Mouse (Mus musculus) E14TG2a.4 (cell line): ENCODE data around the gene Rps6kb2.

Source experiments
- H3K27me3 ChIP-seq: 2 replicates; pipeline ENCODE4 v1.6.1; 2014; ENCODE audit warnings: low read length, control low read depth; ENCODE audit not compliant: insufficient read depth
- H3K36me3 ChIP-seq: 2 replicates; pipeline ENCODE4 v1.6.1; 2014; ENCODE audit warnings: low read length, control low read depth; ENCODE audit not compliant: insufficient read depth
- H3K4me1 ChIP-seq: replicated peaks from 2 replicates; pipeline ENCODE4 v1.6.1; 2014; ENCODE audit warnings: low read depth, low read length, control low read depth
- H3K4me3 ChIP-seq: replicated peaks from 2 replicates; pipeline ENCODE4 v1.5.1; 2014; ENCODE audit warnings: mild to moderate bottlenecking, low read length
- H3K9me3 ChIP-seq: 2 replicates; pipeline ENCODE4 v1.6.1; 2014; ENCODE audit warnings: low read length, control low read depth
- CTCF ChIP-seq: conservative IDR thresholded peaks from 2 replicates; pipeline ENCODE4 v1.5.1; 2014; ENCODE audit warnings: low read length
- NANOG ChIP-seq: IDR thresholded peaks from 2 replicates; pipeline ENCODE4 v1.6.1; 2014; ENCODE audit warnings: borderline replicate concordance, low read length, mixed read lengths
- POU5F1 ChIP-seq: IDR thresholded peaks from 2 replicates; pipeline ENCODE4 v1.6.1; 2014; ENCODE audit warnings: low read length, borderline replicate concordance

The Rps6kb2 gene

GRCm38 (mm10) chr19:4162646-4163542, at the start of gene Rps6kb2:
Gene Rps6kb2 (minus strand): TSS chr19:4163354.
- Histone ChIP-seq H3K36me3 (peaks cover 38% of the 10 kb centered on the region), H3K4me3 (peak within 1 kb of the TSS; percentile 89), H3K4me1 (peaks cover 60% of the 10 kb centered on the region), H3K27me3 (no peaks in the 10 kb centered on the region), H3K9me3 (no peaks in the 10 kb centered on the region)
- TF ChIP-seq CTCF (no peak), NANOG (no peak), POU5F1 (no peak)

GRCm38 (mm10) chr19:4211891-4212588, 48.9 kb upstream of the Rps6kb2 start:
- Histone ChIP-seq H3K27me3 (peaks cover 66% of the 10 kb centered on the region), H3K9me3 (no peaks in the 10 kb centered on the region), H3K36me3 (no peaks in the 10 kb centered on the region), H3K4me1 (peaks cover 68% of the 10 kb centered on the region), H3K4me3 (no peak overlapping the region)
- TF ChIP-seq NANOG: no peak
- no peak for TF ChIP-seq CTCF
- TF ChIP-seq POU5F1: no peak

- peak overlapping the region; percentile 52 for H3K4me3 ChIP-seq
- H3K9me3 ChIP-seq: no peaks in the 10 kb centered on the region
- H3K4me1 ChIP-seq: peaks cover 73% of the 10 kb centered on the region
- H3K36me3 ChIP-seq: no peaks in the 10 kb centered on the region
- peaks cover 36% of the 10 kb centered on the region for H3K27me3 ChIP-seq
- TF ChIP-seq POU5F1 (no peak), NANOG (no peak), CTCF (no peak)
Measured at GRCm38 (mm10) chr19:4208563-4208962, 45.4 kb upstream of the Rps6kb2 start.

- no peaks in the 10 kb centered on the region for H3K9me3 ChIP-seq
- H3K36me3 ChIP-seq: no peaks in the 10 kb centered on the region
- H3K4me1 ChIP-seq: peaks cover 70% of the 10 kb centered on the region
- TF ChIP-seq CTCF (peak; percentile 82), NANOG (no peak), POU5F1 (no peak)
- no peak overlapping the region for H3K4me3 ChIP-seq
- peaks cover 21% of the 10 kb centered on the region for H3K27me3 ChIP-seq
Measured at GRCm38 (mm10) chr19:4206971-4207370, 43.8 kb upstream of the Rps6kb2 start.

GRCm38 (mm10) chr19:4204889-4205288, 41.7 kb upstream of the Rps6kb2 start:
- no peaks in the 10 kb centered on the region for H3K9me3 ChIP-seq
- peaks cover 77% of the 10 kb centered on the region for H3K4me1 ChIP-seq
- H3K36me3 ChIP-seq: peaks cover 10% of the 10 kb centered on the region
- peaks cover 4% of the 10 kb centered on the region for H3K27me3 ChIP-seq
- TF ChIP-seq POU5F1: no peak
- 0 out of 2 replicates have a peak, but pooled peaks have one; percentile 4 for TF ChIP-seq CTCF
- no peak for TF ChIP-seq NANOG
- no peak overlapping the region for H3K4me3 ChIP-seq

GRCm38 (mm10) chr19:4203604-4204326, 40.6 kb upstream of the Rps6kb2 start:
- TF ChIP-seq POU5F1 (no peak), CTCF (no peak), NANOG (no peak)
- Histone ChIP-seq H3K9me3 (no peaks in the 10 kb centered on the region), H3K36me3 (peaks cover 21% of the 10 kb centered on the region), H3K4me1 (peaks cover 81% of the 10 kb centered on the region), H3K27me3 (peaks cover 3% of the 10 kb centered on the region; the same call in 1 of the 2 replicates), H3K4me3 (no peak overlapping the region)

- peaks cover 81% of the 10 kb centered on the region for H3K4me1 ChIP-seq
- no peak for TF ChIP-seq CTCF
- H3K4me3 ChIP-seq: no peak overlapping the region
- H3K36me3 ChIP-seq: peaks cover 27% of the 10 kb centered on the region
- no peaks in the 10 kb centered on the region for H3K9me3 ChIP-seq
- H3K27me3 ChIP-seq: peaks cover 3% of the 10 kb centered on the region; the same call in 1 of the 2 replicates
Measured at GRCm38 (mm10) chr19:4203148-4203547, 40.0 kb upstream of the Rps6kb2 start.

GRCm38 (mm10) chr19:4202149-4202548, 39.0 kb upstream of the Rps6kb2 start:
- no peak for TF ChIP-seq POU5F1
- TF ChIP-seq CTCF: no peak
- TF ChIP-seq NANOG: no peak
- peaks cover 81% of the 10 kb centered on the region for H3K4me1 ChIP-seq
- peaks cover 37% of the 10 kb centered on the region for H3K36me3 ChIP-seq
- H3K4me3 ChIP-seq: peak overlapping the region; percentile 92
- no peaks in the 10 kb centered on the region for H3K9me3 ChIP-seq
- H3K27me3 ChIP-seq: peaks cover 3% of the 10 kb centered on the region; the same call in 1 of the 2 replicates
